Mouse (Mus musculus) brain, embryonic 14.5 days (tissue): ENCODE data around the gene Pcbp4.

Experiments used
- CTCF ChIP-seq: fragments of 200-500 bp; IDR thresholded peaks from 2 replicates; pipeline ENCODE4 v1.5.1; 2012; ENCODE audit warnings: inconsistent platforms, mild to moderate bottlenecking, moderate library complexity, borderline replicate concordance; ENCODE audit not compliant: insufficient read depth, insufficient read length; ENCODE audit errors: extremely low read depth
- POLR2A ChIP-seq: fragments of 200-500 bp; IDR thresholded peaks from 2 replicates; pipeline ENCODE4 v1.6.1; 2012; ENCODE audit warnings: mild to moderate bottlenecking, inconsistent platforms, borderline replicate concordance; ENCODE audit not compliant: poor library complexity, insufficient read depth, insufficient read length, severe bottlenecking; ENCODE audit errors: extremely low read depth

DNA sequence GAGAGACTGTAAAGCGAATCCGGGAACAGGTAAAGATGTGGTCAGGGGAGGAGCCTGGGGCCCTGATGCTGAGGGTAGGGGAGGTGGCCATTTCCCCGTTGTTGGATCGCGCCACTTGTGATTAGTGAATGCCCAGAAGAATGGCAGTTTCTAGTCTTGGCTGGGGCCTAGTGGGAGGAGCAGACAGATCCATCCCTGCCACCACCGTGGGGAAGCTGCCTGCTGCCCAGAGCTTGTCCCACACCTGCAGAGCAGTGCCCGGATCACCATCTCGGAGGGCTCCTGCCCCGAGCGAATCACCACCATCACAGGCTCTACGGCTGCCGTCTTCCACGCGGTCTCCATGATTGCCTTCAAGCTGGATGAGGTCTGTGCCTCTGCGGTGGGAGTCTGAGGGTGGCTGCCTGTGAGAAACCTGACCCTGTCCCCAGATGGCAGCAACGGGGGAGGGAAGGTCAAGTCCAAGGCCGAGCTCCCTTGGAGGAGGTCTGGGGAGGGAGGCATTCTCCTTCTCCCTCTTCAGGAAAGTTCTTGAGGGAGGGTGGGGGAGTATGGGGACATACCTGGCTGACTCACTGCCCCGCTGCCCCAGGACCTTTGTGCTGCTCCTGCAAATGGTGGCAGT, 7.4 kb downstream of the Pcbp4 start:
- TF ChIP-seq CTCF: no peak
- no peak for TF ChIP-seq POLR2A
